Mouse (Mus musculus) stomach, embryonic 15.5 days (tissue): Measurements from ENCODE around the gene Foxn3. TPM values are rescaled to one million over a fixed set of nuclear protein-coding genes. Genes with fewer than 3 reads are reported as not detected.

Experiments used
- ATAC-seq: fragments of 200-750 bp; cut with Nextera tagmentation; 2 replicates; pipeline ENCODE4 v1.8.0; 2017; ENCODE audit warnings: low read depth, moderate number of reproducible peaks, moderate TSS enrichment; ENCODE audit not compliant: insufficient read depth, low FRiP score
- H3K27ac ChIP-seq: fragments of 300-500 bp; sonication (generic); 2 replicates; pipeline ENCODE4 v1.5.1; 2015; ENCODE audit warnings: mild to moderate bottlenecking, inconsistent platforms
- H3K27me3 ChIP-seq: fragments of 300-500 bp; sonication (generic); replicated peaks from 2 replicates; pipeline ENCODE4 v1.6.1; 2015; ENCODE audit warnings: inconsistent platforms
- H3K36me3 ChIP-seq: fragments of 300-500 bp; sonication (generic); 2 replicates; pipeline ENCODE4 v1.6.1; 2015; ENCODE audit warnings: inconsistent platforms
- H3K4me1 ChIP-seq: fragments of 300-500 bp; sonication (generic); 2 replicates; pipeline ENCODE4 v1.6.1; 2015; ENCODE audit warnings: inconsistent platforms
- H3K4me2 ChIP-seq: fragments of 300-500 bp; sonication (generic); 2 replicates; pipeline ENCODE4 v1.6.1; 2015; ENCODE audit warnings: mild to moderate bottlenecking, inconsistent platforms
- H3K4me3 ChIP-seq: fragments of 300-500 bp; sonication (generic); replicated peaks from 2 replicates; pipeline ENCODE4 v1.5.1; 2015; ENCODE audit warnings: inconsistent platforms
- H3K9ac ChIP-seq: fragments of 300-500 bp; sonication (generic); 2 replicates; pipeline ENCODE4 v1.6.1; 2015; ENCODE audit warnings: inconsistent platforms
- H3K9me3 ChIP-seq: fragments of 300-500 bp; sonication (generic); 2 replicates; pipeline ENCODE4 v1.6.1; 2016; ENCODE audit warnings: inconsistent platforms
- WGBS: fragments of 180-500 bp; shearing (Covaris S2); methylation state at CpG from one replicate; pipeline ENCODE4 v1.1.7; 2015; 5-methylcytosine and 5-hydroxymethylcytosine counted together
- polyA plus RNA-seq: library from polyadenylated mRNA; unstranded; fragments of >200 nt; fragmentation: Nextera tagmentation; extraction: Ambion mirVana; gene quantifications from 2 replicates; pipeline ENCODE4 v1.2.1, GENCODE M21; 2015

Gene Foxn3
- polyA plus RNA-seq, 1 experiment from 2014 or later = 58.0 TPM

- H3K27me3 ChIP-seq = no peaks in the 10 kb centered on the region
- H3K4me3 ChIP-seq = no peak overlapping the region
- no peaks in the 10 kb centered on the region for H3K9me3 ChIP-seq
- 76% methylated on average over 6 of the region's 6 CpGs for WGBS
- no peaks in the 10 kb centered on the region for H3K4me1 ChIP-seq
- no peak overlapping the region for H3K4me2 ChIP-seq
- H3K27ac ChIP-seq = no peak overlapping the region
- no peak overlapping the region for H3K9ac ChIP-seq
- ATAC-seq = no peak
- no peaks in the 10 kb centered on the region for H3K36me3 ChIP-seq
Measured at GRCm38 (mm10) chr12:99247939-99248338, 315.4 kb downstream of the Foxn3 start.

GRCm38 (mm10) chr12:99246984-99247746 is 316.2 kb downstream of the Foxn3 start:
- ATAC-seq = no peak
- no peak overlapping the region for H3K27ac ChIP-seq
- H3K4me1 ChIP-seq = no peaks in the 10 kb centered on the region
- H3K36me3 ChIP-seq = no peaks in the 10 kb centered on the region
- H3K9me3 ChIP-seq = no peaks in the 10 kb centered on the region
- H3K4me2 ChIP-seq = no peak overlapping the region
- no peak overlapping the region for H3K9ac ChIP-seq
- no peaks in the 10 kb centered on the region for H3K27me3 ChIP-seq
- no peak overlapping the region for H3K4me3 ChIP-seq
- WGBS = 82% methylated on average over 10 of the region's 10 CpGs

- Histone ChIP-seq H3K36me3 (no peaks in the 10 kb centered on the region), H3K27ac (no peak overlapping the region), H3K4me1 (no peaks in the 10 kb centered on the region), H3K4me3 (no peak overlapping the region), H3K9me3 (no peaks in the 10 kb centered on the region), H3K4me2 (no peak overlapping the region), H3K27me3 (no peaks in the 10 kb centered on the region), H3K9ac (no peak overlapping the region)
- no peak for ATAC-seq
- WGBS = 90% methylated on average over 9 of the region's 9 CpGs
Measured at GRCm38 (mm10) chr12:99244673-99245072, 318.7 kb downstream of the Foxn3 start.

- H3K9ac ChIP-seq = no peak overlapping the region
- no peak overlapping the region for H3K4me3 ChIP-seq
- 90% methylated on average over 6 of the region's 6 CpGs for WGBS
- ATAC-seq = no peak
- no peaks in the 10 kb centered on the region for H3K9me3 ChIP-seq
- no peaks in the 10 kb centered on the region for H3K27me3 ChIP-seq
- no peaks in the 10 kb centered on the region for H3K4me1 ChIP-seq
- no peaks in the 10 kb centered on the region for H3K36me3 ChIP-seq
- no peak overlapping the region for H3K27ac ChIP-seq
- no peak overlapping the region for H3K4me2 ChIP-seq
Measured at GRCm38 (mm10) chr12:99244264-99244663, 319.1 kb downstream of the Foxn3 start.

- Histone ChIP-seq H3K36me3 (no peaks in the 10 kb centered on the region), H3K4me1 (no peaks in the 10 kb centered on the region), H3K9me3 (no peaks in the 10 kb centered on the region), H3K4me2 (no peak overlapping the region), H3K9ac (no peak overlapping the region), H3K27ac (no peak overlapping the region), H3K4me3 (no peak overlapping the region), H3K27me3 (no peaks in the 10 kb centered on the region)
- WGBS = 98% methylated on average over 1 of the region's 1 CpGs
- no peak for ATAC-seq
Measured at GRCm38 (mm10) chr12:99243316-99243715, 320.1 kb downstream of the Foxn3 start.

DNA sequence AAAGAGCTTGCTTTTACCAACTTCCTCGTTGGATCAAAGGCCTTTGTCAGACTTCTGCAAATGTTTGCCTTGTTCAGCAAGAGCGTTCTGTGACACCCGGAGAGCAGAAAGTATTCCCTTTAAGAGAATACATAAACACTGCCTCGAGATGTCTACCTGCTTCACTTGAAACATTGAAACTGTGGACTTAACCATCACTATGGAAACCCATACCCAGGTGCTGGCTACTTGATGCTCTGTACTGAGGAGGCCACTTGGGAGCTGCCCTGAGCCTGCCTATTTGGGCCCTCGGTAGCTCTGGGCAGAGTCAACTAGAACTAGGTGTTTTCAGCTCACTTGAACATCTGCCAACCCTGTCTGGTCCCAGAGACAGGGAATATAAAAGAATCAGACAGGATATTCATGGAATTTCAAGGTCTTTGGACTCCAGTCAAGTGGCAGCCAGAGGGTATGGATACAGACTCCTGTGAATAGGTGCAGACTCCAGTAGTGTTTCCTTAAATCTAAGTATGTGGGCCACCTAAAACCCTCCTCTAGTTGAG is 323.1 kb downstream of the Foxn3 start:
- peak; percentile 63 for ATAC-seq
- Histone ChIP-seq H3K9ac (no peak overlapping the region), H3K4me3 (no peak overlapping the region), H3K36me3 (no peaks in the 10 kb centered on the region), H3K9me3 (no peaks in the 10 kb centered on the region), H3K4me1 (no peaks in the 10 kb centered on the region), H3K4me2 (no peak overlapping the region), H3K27ac (no peak overlapping the region; the same call in 1 of the 2 replicates), H3K27me3 (no peaks in the 10 kb centered on the region)
- WGBS = 32% methylated on average over 5 of the region's 5 CpGs

- Histone ChIP-seq H3K27me3 (no peaks in the 10 kb centered on the region), H3K4me1 (no peaks in the 10 kb centered on the region), H3K27ac (no peak overlapping the region; the same call in 1 of the 2 replicates), H3K9ac (no peak overlapping the region), H3K4me3 (no peak overlapping the region), H3K9me3 (no peaks in the 10 kb centered on the region), H3K36me3 (no peaks in the 10 kb centered on the region), H3K4me2 (no peak overlapping the region)
- ATAC-seq = peak; percentile 73
- 50% methylated on average over 11 of the region's 11 CpGs for WGBS
Measured at GRCm38 (mm10) chr12:99239735-99240134, 323.6 kb downstream of the Foxn3 start.

- Histone ChIP-seq H3K27ac (no peak overlapping the region), H3K9ac (no peak overlapping the region), H3K27me3 (no peaks in the 10 kb centered on the region), H3K4me1 (peaks cover 4% of the 10 kb centered on the region; the same call in 1 of the 2 replicates), H3K36me3 (no peaks in the 10 kb centered on the region), H3K4me2 (no peak overlapping the region), H3K4me3 (no peak overlapping the region), H3K9me3 (no peaks in the 10 kb centered on the region)
- 80% methylated on average over 9 of the region's 9 CpGs for whole genome bisulfite sequencing
- ATAC-seq = no peak
Measured at GRCm38 (mm10) chr12:99237497-99237896, 325.9 kb downstream of the Foxn3 start.

- Histone ChIP-seq H3K27ac (no peak overlapping the region), H3K4me1 (peaks cover 8% of the 10 kb centered on the region; the same call in 1 of the 2 replicates), H3K9ac (no peak overlapping the region), H3K27me3 (no peaks in the 10 kb centered on the region), H3K36me3 (no peaks in the 10 kb centered on the region), H3K4me2 (no peak overlapping the region), H3K4me3 (no peak overlapping the region), H3K9me3 (no peaks in the 10 kb centered on the region)
- ATAC-seq = no peak
- WGBS = 55% methylated on average over 6 of the region's 6 CpGs
Measured at GRCm38 (mm10) chr12:99234346-99234745, 329.0 kb downstream of the Foxn3 start.

DNA sequence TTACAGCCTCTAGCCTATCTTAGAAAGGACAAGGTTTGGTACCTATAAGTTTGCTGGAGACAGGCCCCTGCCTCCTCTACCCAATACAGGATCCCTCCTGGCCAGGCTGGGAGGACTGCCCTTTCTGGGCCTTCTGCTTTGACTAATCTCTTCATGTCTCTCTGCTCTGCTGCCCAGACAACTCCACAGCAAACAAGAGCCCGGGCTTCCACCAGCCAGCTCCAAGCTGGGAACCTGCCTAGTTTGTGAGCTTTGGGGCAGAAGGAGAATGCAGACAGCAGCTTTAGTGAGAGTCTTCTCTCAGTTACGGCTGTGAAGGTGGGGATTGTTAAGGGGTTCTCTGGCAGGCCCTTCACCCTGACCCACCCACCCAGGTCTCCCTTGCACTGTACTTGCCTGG is 330.0 kb downstream of the Foxn3 start:
- Histone ChIP-seq H3K4me2 (no peak overlapping the region), H3K9ac (no peak overlapping the region), H3K4me3 (no peak overlapping the region), H3K4me1 (peaks cover 8% of the 10 kb centered on the region; the same call in 1 of the 2 replicates), H3K36me3 (no peaks in the 10 kb centered on the region), H3K27ac (no peak overlapping the region), H3K27me3 (no peaks in the 10 kb centered on the region), H3K9me3 (no peaks in the 10 kb centered on the region)
- ATAC-seq = no peak
- WGBS = 67% methylated on average over 2 of the region's 2 CpGs

- Histone ChIP-seq H3K27ac (no peak overlapping the region), H3K4me1 (peaks cover 8% of the 10 kb centered on the region; the same call in 1 of the 2 replicates), H3K36me3 (no peaks in the 10 kb centered on the region), H3K4me2 (no peak overlapping the region), H3K9ac (no peak overlapping the region), H3K9me3 (no peaks in the 10 kb centered on the region), H3K4me3 (no peak overlapping the region), H3K27me3 (no peaks in the 10 kb centered on the region)
- 82% methylated on average over 9 of the region's 9 CpGs for WGBS
- ATAC-seq = no peak
Measured at GRCm38 (mm10) chr12:99232478-99232877, 330.9 kb downstream of the Foxn3 start.

DNA sequence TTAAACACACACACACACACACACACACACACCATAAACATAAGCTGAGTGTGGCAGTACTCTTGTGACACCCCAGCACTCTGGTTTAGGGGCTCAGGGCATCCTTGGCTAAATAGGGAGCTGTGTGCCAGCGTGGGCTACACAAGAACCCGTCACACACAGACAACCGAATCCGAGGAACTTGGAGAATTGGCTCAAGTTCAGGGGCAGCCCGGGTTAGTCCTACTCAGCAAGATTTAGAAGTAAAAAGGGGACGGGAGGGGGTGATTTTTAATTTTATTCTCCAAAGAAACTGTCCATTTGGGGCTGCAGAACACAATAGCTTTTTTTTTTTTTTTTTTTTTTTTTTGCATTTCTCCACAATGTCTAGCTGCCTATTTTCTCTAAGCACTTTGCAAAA is 332.1 kb downstream of the Foxn3 start:
- Histone ChIP-seq H3K9ac (no peak overlapping the region), H3K27ac (no peak overlapping the region), H3K27me3 (no peaks in the 10 kb centered on the region), H3K4me3 (no peak overlapping the region), H3K36me3 (no peaks in the 10 kb centered on the region), H3K4me1 (peaks cover 8% of the 10 kb centered on the region; the same call in 1 of the 2 replicates), H3K4me2 (no peak overlapping the region), H3K9me3 (no peaks in the 10 kb centered on the region)
- ATAC-seq = no peak
- WGBS = 71% methylated on average over 6 of the region's 6 CpGs
